Mouse (Mus musculus) liver, embryonic 11.5 days (tissue): ENCODE data around the gene Kalrn. TPM values are rescaled to one million over a fixed set of nuclear protein-coding genes. Genes with fewer than 3 reads are reported as not detected.

Experiments
- ATAC-seq: fragments of 200-750 bp; cut with Nextera tagmentation; replicated peaks from 2 replicates; pipeline ENCODE4 v1.8.0; 2017; ENCODE audit warnings: moderate number of reproducible peaks, mild to moderate bottlenecking, moderate TSS enrichment, moderate library complexity; ENCODE audit not compliant: low FRiP score
- DNase-seq: peaks from one replicate; pipeline ENCODE4 v3.0.0-alpha.2; 2017; ENCODE audit warnings: low spot score
- H3K27ac ChIP-seq: fragments of 300-500 bp; sonication (generic); 2 replicates; pipeline ENCODE4 v1.5.1; 2014; ENCODE audit warnings: mild to moderate bottlenecking, low read depth, low read length, control low read depth
- H3K27me3 ChIP-seq: fragments of 300-500 bp; sonication (generic); replicated peaks from 2 replicates; pipeline ENCODE4 v1.6.1; 2014; ENCODE audit warnings: low read length, mixed read lengths; ENCODE audit not compliant: control insufficient read depth, insufficient read depth
- H3K36me3 ChIP-seq: fragments of 300-500 bp; sonication (generic); 2 replicates; pipeline ENCODE4 v1.6.1; 2014; ENCODE audit warnings: mild to moderate bottlenecking, low read length, moderate library complexity, mixed read lengths; ENCODE audit not compliant: control insufficient read depth, insufficient read depth
- H3K4me1 ChIP-seq: fragments of 300-500 bp; sonication (generic); replicated peaks from 2 replicates; pipeline ENCODE4 v1.6.1; 2014; ENCODE audit warnings: low read length, mixed read lengths; ENCODE audit not compliant: control insufficient read depth, insufficient read depth
- H3K4me2 ChIP-seq: fragments of 300-500 bp; sonication (generic); 2 replicates; pipeline ENCODE4 v1.6.1; 2014; ENCODE audit warnings: mild to moderate bottlenecking, control low read depth, moderate library complexity
- H3K4me3 ChIP-seq: fragments of 300-500 bp; sonication (generic); 2 replicates; pipeline ENCODE4 v1.5.1; 2014; ENCODE audit warnings: low read depth, low read length, control low read depth
- H3K9ac ChIP-seq: fragments of 300-500 bp; sonication (generic); 2 replicates; pipeline ENCODE4 v1.6.1; 2014; ENCODE audit warnings: low read depth, low read length, control low read depth
- H3K9me3 ChIP-seq: fragments of 300-500 bp; sonication (generic); 2 replicates; pipeline ENCODE4 v1.6.1; 2016; ENCODE audit warnings: low read length, inconsistent platforms, mixed read lengths; ENCODE audit not compliant: control insufficient read depth
- WGBS: fragments of 180-500 bp; shearing (Covaris S2); extraction: QIAGEN DNeasy Blood & Tissue Kit; methylation state at CpG from one replicate; pipeline ENCODE4 v1.1.7; 2014; 5-methylcytosine and 5-hydroxymethylcytosine counted together
- polyA plus RNA-seq: library from polyadenylated mRNA; unstranded; fragments of >200 nt; fragmentation: Nextera tagmentation; extraction: Ambion mirVana; gene quantifications from 2 replicates; pipeline ENCODE4 v1.2.1, GENCODE M21; 2014

Gene Kalrn
- polyA plus RNA-seq, 1 experiment from 2014 or later: 25.1 TPM

DNA sequence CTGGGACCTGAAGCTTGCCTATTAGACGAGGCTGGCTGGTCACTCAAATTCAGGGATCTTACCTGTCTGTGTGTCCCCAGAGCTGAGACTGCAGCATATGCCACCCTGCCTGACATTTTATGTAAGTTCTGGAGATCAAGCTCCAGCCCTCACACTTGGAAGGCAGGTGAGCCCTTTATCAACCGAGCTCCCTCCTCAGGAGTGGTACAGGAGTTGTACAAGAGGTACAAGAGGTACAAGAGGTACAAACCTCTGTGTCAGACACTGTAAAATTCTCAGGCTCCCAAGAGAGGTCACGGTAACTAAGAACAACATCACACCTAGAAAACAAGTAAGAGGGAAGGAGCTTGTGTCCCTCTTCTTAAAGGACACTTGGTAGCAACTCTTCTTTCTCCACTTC lies 217.8 kb downstream of the Kalrn start:
- WGBS: 79% methylated on average over 3 of the region's 3 CpGs
- Histone ChIP-seq H3K27me3 (no peaks in the 10 kb centered on the region), H3K36me3 (no peaks in the 10 kb centered on the region), H3K27ac (no peak overlapping the region), H3K4me2 (no peak overlapping the region), H3K4me1 (no peaks in the 10 kb centered on the region; the same call in none of the 2 replicates), H3K4me3 (no peak overlapping the region), H3K9ac (no peak overlapping the region), H3K9me3 (no peaks in the 10 kb centered on the region)
- ATAC-seq (no peak), DNase-seq (no peak)

DNA sequence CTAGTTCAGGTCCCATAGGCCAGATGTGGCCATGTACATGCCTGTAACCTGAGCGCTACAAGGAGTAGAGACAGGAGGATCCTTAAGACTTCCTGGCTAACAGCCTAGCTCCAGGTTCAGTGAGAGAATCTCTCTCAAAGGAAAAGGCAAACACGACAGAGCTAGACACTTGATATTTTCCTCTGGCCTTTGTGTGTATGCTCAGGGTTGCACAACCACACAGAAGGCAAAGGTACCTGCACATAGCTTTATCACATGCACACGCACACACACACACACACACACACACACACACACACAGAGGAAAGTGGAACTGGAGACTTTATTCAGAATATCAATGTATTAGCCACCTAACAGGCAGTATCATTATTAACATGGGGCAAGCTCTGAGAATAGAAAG lies 219.3 kb downstream of the Kalrn start:
- H3K4me3 ChIP-seq: no peak overlapping the region
- no peaks in the 10 kb centered on the region for H3K9me3 ChIP-seq
- DNase-seq (no peak), ATAC-seq (no peak)
- no peaks in the 10 kb centered on the region for H3K36me3 ChIP-seq
- H3K27ac ChIP-seq: no peak overlapping the region
- 71% methylated on average over 3 of the region's 3 CpGs for WGBS
- no peak overlapping the region for H3K4me2 ChIP-seq
- H3K9ac ChIP-seq: no peak overlapping the region
- no peaks in the 10 kb centered on the region for H3K27me3 ChIP-seq
- H3K4me1 ChIP-seq: no peaks in the 10 kb centered on the region; the same call in none of the 2 replicates

DNA sequence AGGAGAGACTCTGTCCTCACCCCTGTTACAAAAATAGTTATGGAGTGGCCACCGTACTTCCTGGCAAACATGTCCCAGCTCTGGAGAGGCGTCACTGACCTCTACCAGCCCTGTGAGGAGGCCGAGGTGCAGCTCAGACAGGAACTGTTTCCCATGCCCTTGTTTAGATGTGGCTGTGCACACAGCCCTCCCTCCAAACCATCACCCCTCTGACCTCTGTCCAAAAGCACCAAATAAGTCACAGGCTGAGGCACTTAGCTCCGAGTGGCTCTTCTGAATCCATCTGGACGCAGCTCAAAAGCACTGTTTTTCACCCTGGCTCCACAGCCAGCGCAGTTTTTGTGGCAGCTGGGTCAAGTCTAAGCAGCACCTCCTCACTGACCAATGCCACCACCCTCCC lies 220.6 kb downstream of the Kalrn start:
- ATAC-seq: peak; percentile 57; the same call in 1 of the 2 replicates
- no peak overlapping the region for H3K27ac ChIP-seq
- no peaks in the 10 kb centered on the region for H3K9me3 ChIP-seq
- no peaks in the 10 kb centered on the region for H3K36me3 ChIP-seq
- H3K27me3 ChIP-seq: no peaks in the 10 kb centered on the region
- H3K4me1 ChIP-seq: no peaks in the 10 kb centered on the region; the same call in none of the 2 replicates
- H3K4me2 ChIP-seq: no peak overlapping the region
- H3K4me3 ChIP-seq: no peak overlapping the region
- H3K9ac ChIP-seq: no peak overlapping the region
- WGBS: 42% methylated on average over 6 of the region's 6 CpGs
- no peak for DNase-seq

DNA sequence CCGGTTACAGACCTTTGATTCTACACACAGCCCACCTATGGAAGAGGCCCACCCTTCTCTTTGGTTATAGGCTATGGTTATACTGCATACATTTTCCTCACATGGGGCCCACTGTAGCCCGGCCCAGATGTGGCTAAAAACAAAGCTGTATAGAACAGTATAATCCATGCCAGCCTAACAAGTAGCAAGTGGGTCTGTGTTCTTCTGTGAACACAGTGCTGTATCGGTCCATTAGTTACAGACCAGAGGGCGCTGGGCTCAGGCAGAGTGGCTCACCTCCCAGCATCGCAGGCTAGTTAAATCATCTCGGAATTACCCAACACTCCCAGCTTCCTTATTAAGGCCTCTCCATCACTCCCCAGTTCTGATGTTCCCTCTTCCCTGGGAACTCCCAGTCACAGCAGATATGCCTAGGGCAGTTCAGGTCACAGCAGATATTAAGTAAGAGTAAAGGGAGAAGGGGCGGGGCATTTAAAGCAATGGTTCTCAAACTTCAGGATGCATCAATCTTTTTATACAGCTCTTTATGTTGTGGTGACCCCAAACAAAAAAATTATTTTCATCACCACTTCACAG lies 221.7 kb downstream of the Kalrn start:
- ATAC-seq: no peak
- no peak for DNase-seq
- no peak overlapping the region for H3K27ac ChIP-seq
- H3K36me3 ChIP-seq: no peaks in the 10 kb centered on the region
- H3K4me1 ChIP-seq: no peaks in the 10 kb centered on the region; the same call in none of the 2 replicates
- 81% methylated on average over 7 of the region's 7 CpGs for WGBS
- no peak overlapping the region for H3K4me2 ChIP-seq
- no peaks in the 10 kb centered on the region for H3K9me3 ChIP-seq
- no peaks in the 10 kb centered on the region for H3K27me3 ChIP-seq
- H3K9ac ChIP-seq: no peak overlapping the region
- no peak overlapping the region for H3K4me3 ChIP-seq

DNA sequence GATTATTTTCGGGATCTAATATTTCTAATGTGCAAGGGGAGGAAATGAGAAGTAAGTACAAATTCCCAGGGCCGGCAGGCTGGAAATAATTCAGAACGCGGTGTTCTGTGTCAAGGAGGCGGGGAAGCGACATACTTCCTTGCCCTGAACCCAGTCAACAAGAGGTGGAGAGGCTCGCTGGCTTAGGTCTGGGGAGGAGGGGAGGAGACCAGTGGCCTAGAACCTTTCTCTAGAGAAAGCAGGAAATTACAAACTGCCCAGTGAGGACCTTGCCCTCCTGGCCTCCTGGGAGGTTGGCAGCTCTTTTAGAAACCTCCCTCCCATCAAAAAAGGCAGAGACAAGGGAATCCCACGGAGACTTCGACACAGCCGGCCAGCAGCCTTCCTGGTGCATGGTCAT lies 225.8 kb downstream of the Kalrn start:
- Histone ChIP-seq H3K4me2 (no peak overlapping the region), H3K27me3 (no peaks in the 10 kb centered on the region), H3K9ac (no peak overlapping the region), H3K4me3 (no peak overlapping the region), H3K27ac (no peak overlapping the region), H3K4me1 (no peaks in the 10 kb centered on the region; the same call in none of the 2 replicates), H3K9me3 (no peaks in the 10 kb centered on the region), H3K36me3 (no peaks in the 10 kb centered on the region)
- DNase-seq (no peak), ATAC-seq (no peak)
- 79% methylated on average over 10 of the region's 10 CpGs for WGBS

DNA sequence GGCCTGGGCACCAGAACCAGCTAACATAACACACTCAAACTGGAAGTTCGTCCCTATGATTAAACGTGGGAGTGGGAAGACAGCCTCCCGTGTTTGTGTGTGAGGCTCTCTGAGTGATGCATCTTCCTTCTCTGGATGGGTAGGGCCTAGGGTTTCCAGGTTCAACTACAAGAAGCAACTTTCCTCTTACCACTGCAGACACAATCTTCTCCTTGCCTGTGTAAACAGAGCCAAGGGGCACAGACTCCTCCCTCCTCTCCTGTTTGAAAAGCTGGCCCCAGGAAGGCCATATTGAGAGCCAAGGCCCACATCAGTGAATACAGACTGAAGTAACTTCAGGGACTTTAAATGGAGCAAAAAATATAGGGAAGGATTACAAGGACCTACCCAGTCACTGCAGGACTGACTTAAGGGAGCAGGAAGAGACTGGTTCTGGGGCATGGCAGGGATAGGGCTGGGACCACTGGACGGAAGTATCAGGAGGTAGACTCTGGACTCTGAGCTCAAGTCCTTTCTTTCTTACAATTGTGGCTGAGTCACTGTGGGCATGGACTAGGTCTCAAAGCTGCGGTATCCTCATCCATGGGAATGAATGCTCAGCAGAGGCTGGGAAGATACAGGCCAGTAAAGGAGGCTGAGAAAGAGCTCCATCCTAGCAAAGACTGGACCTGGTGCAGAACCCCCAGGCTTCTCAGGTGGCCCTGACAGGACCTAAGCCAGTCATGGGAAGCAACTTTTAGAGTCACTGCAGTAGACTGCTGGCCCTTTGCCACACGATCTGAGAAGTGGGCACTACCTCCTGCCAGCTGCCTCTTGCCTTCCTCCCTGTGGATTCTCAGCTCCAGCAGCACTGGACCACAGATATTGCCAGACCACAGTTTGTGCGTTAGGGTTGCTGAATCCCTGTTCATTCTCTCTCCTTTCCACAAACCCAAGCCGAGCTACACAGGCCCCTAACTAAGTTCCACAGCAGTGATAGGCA lies 228.1 kb downstream of the Kalrn start:
- H3K9me3 ChIP-seq: no peaks in the 10 kb centered on the region
- H3K36me3 ChIP-seq: no peaks in the 10 kb centered on the region
- H3K4me3 ChIP-seq: no peak overlapping the region
- ATAC-seq (no peak), DNase-seq (no peak)
- H3K27me3 ChIP-seq: no peaks in the 10 kb centered on the region
- H3K4me1 ChIP-seq: no peaks in the 10 kb centered on the region; the same call in 1 of the 2 replicates
- no peak overlapping the region for H3K4me2 ChIP-seq
- 75% methylated on average over 8 of the region's 8 CpGs for WGBS
- no peak overlapping the region for H3K27ac ChIP-seq
- no peak overlapping the region for H3K9ac ChIP-seq

DNA sequence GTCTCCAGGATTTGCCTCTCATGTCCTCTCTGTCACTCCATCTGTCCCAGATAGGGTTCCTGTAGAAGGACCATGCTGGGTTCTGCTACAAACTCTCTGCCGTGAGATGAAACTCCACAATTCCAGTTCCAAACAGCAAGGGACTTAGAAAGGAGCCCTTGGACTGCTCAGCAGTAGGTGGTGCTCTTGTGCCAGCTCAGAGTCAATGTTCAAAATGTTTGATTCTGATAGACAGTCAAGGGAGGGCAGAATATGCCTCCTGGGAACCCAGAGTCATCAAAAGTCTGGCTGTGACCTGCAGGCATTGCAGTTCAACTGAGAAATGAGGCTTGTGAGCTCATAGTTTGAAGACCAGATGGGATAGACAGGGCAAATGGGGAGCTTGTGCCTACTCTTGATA lies 229.4 kb downstream of the Kalrn start:
- Histone ChIP-seq H3K27me3 (no peaks in the 10 kb centered on the region), H3K36me3 (no peaks in the 10 kb centered on the region), H3K27ac (no peak overlapping the region), H3K4me2 (no peak overlapping the region), H3K4me1 (no peaks in the 10 kb centered on the region; the same call in 1 of the 2 replicates), H3K9me3 (no peaks in the 10 kb centered on the region), H3K9ac (no peak overlapping the region), H3K4me3 (no peak overlapping the region)
- no peak for ATAC-seq
- DNase-seq: no peak
- 63% methylated on average over 1 of the region's 1 CpGs for WGBS

DNA sequence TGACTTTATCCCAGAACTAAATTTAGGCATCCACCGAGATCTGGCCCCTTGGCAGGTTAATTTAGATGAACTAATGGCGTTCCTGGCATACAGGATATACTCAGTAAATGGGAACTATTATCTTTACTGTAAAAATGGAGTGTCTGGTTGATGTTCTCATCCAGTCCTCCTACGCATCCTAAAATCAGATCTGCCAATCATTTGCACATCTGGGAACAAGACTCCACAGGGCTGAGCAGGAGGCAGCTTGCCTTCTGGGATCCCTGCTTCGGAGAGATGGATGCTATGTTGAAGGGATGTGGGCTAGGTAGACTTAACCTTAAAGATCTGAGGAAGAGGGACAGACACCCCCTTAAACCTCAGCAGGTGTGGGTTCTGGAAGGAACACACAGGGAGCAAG lies 230.2 kb downstream of the Kalrn start:
- no peak overlapping the region for H3K27ac ChIP-seq
- no peak overlapping the region for H3K4me3 ChIP-seq
- H3K9me3 ChIP-seq: no peaks in the 10 kb centered on the region
- H3K4me1 ChIP-seq: no peaks in the 10 kb centered on the region; the same call in 1 of the 2 replicates
- no peak overlapping the region for H3K9ac ChIP-seq
- DNase-seq (no peak), ATAC-seq (no peak)
- H3K36me3 ChIP-seq: no peaks in the 10 kb centered on the region
- WGBS: 73% methylated on average over 4 of the region's 4 CpGs
- no peak overlapping the region for H3K4me2 ChIP-seq
- no peaks in the 10 kb centered on the region for H3K27me3 ChIP-seq
